Mouse (Mus musculus): ENCODE results near the gene Ugt1a5.
A peak's percentile ranks its signal among the peaks of the same experiment; 100 is the strongest.
"Not testable (repeated sequence)": the region's sequence is repeated elsewhere in the genome, so short reads cannot be mapped to it uniquely, and the experiment has no call there.

Gene Ugt1a5

GRCm38 (mm10) chr1:88165711-88166110 is at the start of gene Ugt1a5:
Ugt1a5 (plus strand) TSS chr1:88166012.
- no peak for DNase-seq

- DNase-seq = not testable (repeated sequence)
These were observed 45.3 kb upstream of the Ugt1a5 start for GRCm38 (mm10) chr1:88120550-88120949.

GRCm38 (mm10) chr1:88121521-88121920 is 44.3 kb upstream of the Ugt1a5 start:
- DNase-seq = not testable (repeated sequence)

- not testable (repeated sequence) for DNase-seq
These were observed 39.9 kb upstream of the Ugt1a5 start for GRCm38 (mm10) chr1:88125827-88126360.

- DNase-seq = not testable (repeated sequence)
These were observed 36.7 kb upstream of the Ugt1a5 start for GRCm38 (mm10) chr1:88129091-88129490.

GRCm38 (mm10) chr1:88130223-88130622 is 35.6 kb upstream of the Ugt1a5 start:
- DNase-seq = not testable (repeated sequence)

GRCm38 (mm10) chr1:88133908-88134456 is 31.8 kb upstream of the Ugt1a5 start:
- no peak for DNase-seq

- DNase-seq = not testable (repeated sequence)
These were observed 31.3 kb upstream of the Ugt1a5 start, which contains the start of gene Ugt1a6a for GRCm38 (mm10) chr1:88134457-88135011. Ugt1a6a (plus strand) TSS chr1:88134809.

- DNase-seq = not testable (repeated sequence)
These were observed 30.4 kb upstream of the Ugt1a5 start for GRCm38 (mm10) chr1:88135229-88135904.

GRCm38 (mm10) chr1:88136646-88137045 is 29.2 kb upstream of the Ugt1a5 start:
- DNase-seq = no peak

- no peak for DNase-seq
These were observed 28.5 kb upstream of the Ugt1a5 start for GRCm38 (mm10) chr1:88137264-88137663.

GRCm38 (mm10) chr1:88138145-88138544 is 27.7 kb upstream of the Ugt1a5 start:
- no peak for DNase-seq

- DNase-seq = not testable (repeated sequence)
These were observed 25.3 kb upstream of the Ugt1a5 start for GRCm38 (mm10) chr1:88140492-88140891.

GRCm38 (mm10) chr1:88143966-88144675 is 21.7 kb upstream of the Ugt1a5 start:
- DNase-seq = peak; percentile 59

- DNase-seq = not testable (repeated sequence)
These were observed 20.5 kb upstream of the Ugt1a5 start for GRCm38 (mm10) chr1:88145278-88145677.

GRCm38 (mm10) chr1:88150133-88150532 is 15.7 kb upstream of the Ugt1a5 start:
- not testable (repeated sequence) for DNase-seq

- no peak for DNase-seq
These were observed 7.4 kb upstream of the Ugt1a5 start for GRCm38 (mm10) chr1:88158430-88158829.

- DNase-seq = not testable (repeated sequence)
These were observed 6.4 kb downstream of the Ugt1a5 start for GRCm38 (mm10) chr1:88172190-88172589.

- no peak for DNase-seq
These were observed 13.8 kb downstream of the Ugt1a5 start for GRCm38 (mm10) chr1:88179657-88180056.

GRCm38 (mm10) chr1:88186325-88186935 is 20.6 kb downstream of the Ugt1a5 start:
- no peak for DNase-seq

- no peak for DNase-seq
These were observed 26.3 kb downstream of the Ugt1a5 start for GRCm38 (mm10) chr1:88192136-88192535.

- DNase-seq = no peak
These were observed 29.9 kb downstream of the Ugt1a5 start for GRCm38 (mm10) chr1:88195687-88196086.

GRCm38 (mm10) chr1:88197443-88197842 is 31.6 kb downstream of the Ugt1a5 start:
- DNase-seq = no peak

All from right cerebral cortex, postnatal 14 days (tissue).